Mouse (Mus musculus) bone marrow, adult 2 months (tissue): Measurements from ENCODE around the gene Dhx40. TPM values are rescaled to one million over a fixed set of nuclear protein-coding genes. Genes with fewer than 3 reads are reported as not detected.
"Not testable (repeated sequence)": the region's sequence is repeated elsewhere in the genome, so short reads cannot be mapped to it uniquely, and the experiment has no call there.

Experiments used
- H3K27ac ChIP-seq: fragments of 200-500 bp; 2 replicates; pipeline ENCODE4 v1.5.1; 2012; ENCODE audit warnings: low read depth, mild to moderate bottlenecking, control low read depth, inconsistent platforms, low read length; ENCODE audit not compliant: control insufficient read depth, poor library complexity, insufficient read depth
- H3K4me1 ChIP-seq: fragments of 200-500 bp; 2 replicates; pipeline ENCODE4 v1.6.1; 2011; ENCODE audit warnings: low read length; ENCODE audit not compliant: control insufficient read depth, insufficient read depth
- H3K4me3 ChIP-seq: fragments of 200-500 bp; replicated peaks from 2 replicates; pipeline ENCODE3; 2011; ENCODE audit warnings: mild to moderate bottlenecking, low read depth, low read length, control low read depth; ENCODE audit not compliant: control insufficient read depth
- CTCF ChIP-seq: fragments of 200-500 bp; IDR thresholded peaks from 2 replicates; pipeline ENCODE4 v1.5.1; 2011; ENCODE audit warnings: low read length, control low read depth; ENCODE audit not compliant: control insufficient read depth, insufficient read depth
- POLR2A ChIP-seq: fragments of 200-500 bp; IDR thresholded peaks from 2 replicates; pipeline ENCODE4 v1.6.1; 2011; ENCODE audit warnings: low read depth, mild to moderate bottlenecking, control low read depth, low read length, borderline replicate concordance; ENCODE audit not compliant: control insufficient read depth
- WGBS: fragments of 180-500 bp; shearing (Covaris S2); methylation state at CpG from one replicate; pipeline ENCODE4 v1.1.7; 2018; 5-methylcytosine and 5-hydroxymethylcytosine counted together
- polyA plus RNA-seq: library from polyadenylated mRNA; stranded (reverse); fragments of >200 nt; gene quantifications from 2 replicates; pipeline ENCODE4 v1.2.4, GENCODE M21; 2011; ENCODE audit warnings: low replicate concordance; ENCODE audit not compliant: missing spikeins, insufficient read depth, insufficient read length

The Dhx40 gene
- polyA plus RNA-seq, 1 experiment = 18.2 TPM

GRCm38 (mm10) chr11:86751010-86751409 is 56.5 kb downstream of the Dhx40 start:
- no peak overlapping the region for H3K4me3 ChIP-seq
- WGBS = 74% methylated on average over 1 of the region's 1 CpGs
- peaks cover 3% of the 10 kb centered on the region for H3K4me1 ChIP-seq
- no peak for TF ChIP-seq CTCF
- no peak for TF ChIP-seq POLR2A
- no peak overlapping the region for H3K27ac ChIP-seq

- 92% methylated on average over 3 of the region's 3 CpGs for WGBS
- H3K4me3 ChIP-seq = no peak overlapping the region
- H3K4me1 ChIP-seq = peaks cover 3% of the 10 kb centered on the region
- TF ChIP-seq CTCF = no peak
- no peak for TF ChIP-seq POLR2A
- no peak overlapping the region for H3K27ac ChIP-seq
These were observed 57.6 kb downstream of the Dhx40 start for GRCm38 (mm10) chr11:86749776-86750423.

- Histone ChIP-seq H3K27ac (no peak overlapping the region; the same call in 1 of the 2 replicates), H3K4me3 (no peak overlapping the region), H3K4me1 (peaks cover 7% of the 10 kb centered on the region)
- 45% methylated on average over 3 of the region's 3 CpGs for WGBS
- no peak for TF ChIP-seq POLR2A
- TF ChIP-seq CTCF = no peak
These were observed 61.7 kb downstream of the Dhx40 start for GRCm38 (mm10) chr11:86745634-86746404.

DNA sequence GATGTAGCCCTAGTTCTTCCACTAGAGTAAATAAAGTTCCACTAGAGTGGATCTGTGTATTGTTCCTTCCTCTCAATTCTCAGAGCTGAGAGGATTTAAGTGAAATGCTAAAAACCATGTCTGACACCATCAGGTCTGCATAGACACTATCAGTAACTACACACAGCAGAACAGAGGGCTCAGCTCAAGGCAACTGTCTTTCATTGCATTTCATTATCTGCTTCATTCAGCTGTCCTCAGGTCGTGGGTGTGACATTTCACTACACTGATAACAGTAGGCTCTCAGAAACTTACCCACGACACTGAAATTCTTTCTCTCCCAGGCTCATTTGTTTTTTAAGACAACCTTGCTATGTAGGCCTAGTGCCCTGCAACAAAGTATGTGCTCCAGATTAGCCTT is 64.9 kb downstream of the Dhx40 start:
- peaks cover 7% of the 10 kb centered on the region for H3K4me1 ChIP-seq
- TF ChIP-seq CTCF (no peak), POLR2A (no peak)
- WGBS = 38% methylated on average over 2 of the region's 2 CpGs
- no peak overlapping the region for H3K4me3 ChIP-seq
- H3K27ac ChIP-seq = no peak overlapping the region

GRCm38 (mm10) chr11:86741505-86741904 is 66.0 kb downstream of the Dhx40 start:
- no peak for TF ChIP-seq CTCF
- TF ChIP-seq POLR2A = no peak
- 52% methylated on average over 5 of the region's 5 CpGs for WGBS
- H3K4me1 ChIP-seq = peaks cover 4% of the 10 kb centered on the region
- no peak overlapping the region for H3K27ac ChIP-seq
- H3K4me3 ChIP-seq = no peak overlapping the region

GRCm38 (mm10) chr11:86739470-86739869 is 68.1 kb downstream of the Dhx40 start:
- Histone ChIP-seq H3K4me3 (no peak overlapping the region), H3K27ac (0 out of 2 replicates have a peak overlapping the region, but pooled peaks have one; percentile 17), H3K4me1 (peaks cover 3% of the 10 kb centered on the region)
- 50% methylated on average over 2 of the region's 2 CpGs for WGBS
- TF ChIP-seq POLR2A = no peak
- no peak for TF ChIP-seq CTCF

DNA sequence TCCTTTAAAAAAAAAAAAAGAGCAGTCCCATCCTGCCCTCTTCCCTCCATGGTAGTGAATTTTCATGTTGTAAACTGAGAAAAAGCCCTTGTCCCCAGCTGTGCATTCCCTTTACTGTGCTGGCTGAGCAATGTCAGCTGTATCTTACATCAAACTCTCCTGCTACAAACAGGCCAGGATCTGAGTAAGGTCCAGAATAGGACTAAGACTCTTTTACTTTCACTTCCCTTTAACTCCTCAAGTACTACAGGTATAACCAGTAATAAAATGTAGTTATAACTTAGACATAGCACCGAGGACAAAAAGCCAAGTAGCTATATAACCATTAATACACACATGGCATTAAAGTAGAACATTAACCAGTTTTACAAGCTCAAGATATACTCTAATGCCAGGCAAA is 68.6 kb downstream of the Dhx40 start:
- Histone ChIP-seq H3K27ac (no peak overlapping the region), H3K4me3 (no peak overlapping the region), H3K4me1 (peaks cover 2% of the 10 kb centered on the region)
- WGBS = 6% methylated on average over 1 of the region's 1 CpGs
- TF ChIP-seq POLR2A (no peak), CTCF (no peak)

DNA sequence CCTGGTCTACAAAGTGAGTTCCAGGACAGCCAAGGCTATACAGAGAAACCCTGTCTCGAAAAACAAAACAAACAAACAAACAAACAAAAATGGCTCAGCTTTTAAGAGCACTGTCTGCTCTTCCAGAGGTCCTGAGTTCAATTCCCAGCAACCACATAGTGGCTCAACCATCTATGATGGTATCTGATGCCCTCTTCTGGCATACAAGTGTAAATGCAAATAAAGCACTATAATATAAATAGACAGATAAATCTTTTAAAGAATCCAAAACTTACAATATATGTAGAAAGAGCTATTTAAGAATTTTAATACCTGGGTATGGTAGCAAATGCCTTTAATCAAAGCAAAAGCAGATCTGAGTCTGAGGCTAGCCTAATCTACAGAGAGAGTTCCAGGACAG is 69.2 kb downstream of the Dhx40 start:
- H3K4me1 ChIP-seq, H3K27ac ChIP-seq, H3K4me3 ChIP-seq: not testable (repeated sequence)
- WGBS = 91% methylated on average over 1 of the region's 1 CpGs
